Mouse (Mus musculus): ENCODE results near the gene Sult2a8.
"Not testable (repeated sequence)": the region's sequence is repeated elsewhere in the genome, so short reads cannot be mapped to it uniquely, and the experiment has no call there.

Sult2a8 gene

GRCm38 (mm10) chr7:14446534-14446933 is at the start of gene Sult2a8:
Gene Sult2a8, minus strand, starts transcription at chr7:14446769.
- in situ Hi-C loops (cut with MboI, MseI) = no loop called here

GRCm38 (mm10) chr7:14494130-14494529 is 47.6 kb upstream of the Sult2a8 start, which contains the start of gene Sult2a7:
Gene Sult2a7, minus strand, starts transcription at chr7:14494230.
- in situ Hi-C loops (cut with MboI, MseI) = no loop called here

GRCm38 (mm10) chr7:14492886-14493285 is 46.3 kb upstream of the Sult2a8 start:
- in situ Hi-C loops (cut with MboI, MseI) = no loop called here

- in situ Hi-C loops (cut with MboI, MseI) = no loop called here
Observed at GRCm38 (mm10) chr7:14439581-14439980, 7.0 kb downstream of the Sult2a8 start.

- in situ Hi-C loops (cut with MboI, MseI) = no loop called here
Observed at GRCm38 (mm10) chr7:14438484-14438883, 8.1 kb downstream of the Sult2a8 start.

- in situ Hi-C loops (cut with MboI, MseI) = no loop called here
Observed at GRCm38 (mm10) chr7:14438029-14438428, 8.5 kb downstream of the Sult2a8 start.

- in situ Hi-C loops (cut with MboI, MseI) = not testable (repeated sequence)
Observed at GRCm38 (mm10) chr7:14399363-14399762, 47.2 kb downstream of the Sult2a8 start.

GRCm38 (mm10) chr7:14396462-14396861 is 50.1 kb downstream of the Sult2a8 start:
- in situ Hi-C loops (cut with MboI, MseI) = no loop called here

Measured in T-helper 1 cell (primary cell).